Mouse (Mus musculus) heart, postnatal 14 days (tissue): ENCODE measurements around the gene Col13a1. TPM values are rescaled to one million over a fixed set of nuclear protein-coding genes. Genes with fewer than 3 reads are reported as not detected.

ENCODE experiments used
- DNase-seq, 2 experiments: peaks; one replicate each; pipeline ENCODE4 v3.0.0; 2021 to 2022
- intact Hi-C: fragments of 180-260 bp; cut with DNase I; formaldehyde crosslinking; loops from one replicate; pipeline ENCODE4 v1.15.1; 2025
- total RNA-seq, 2 experiments: library from RNA; stranded (reverse); gene quantifications; 2 replicates each; pipeline ENCODE4 v1.2.3; 2021

Gene Col13a1
- total RNA-seq, 2 experiments from 2014 or later: 1.3 to 1.8 TPM

GRCm38 (mm10) chr10:61974581-61974980, 4.3 kb downstream of the Col13a1 start:
- intact Hi-C loops: no loop called here
- DNase-seq: no peak

- no peak for DNase-seq
- intact Hi-C loops: no loop called here
Observed at GRCm38 (mm10) chr10:61972041-61972440, 6.9 kb downstream of the Col13a1 start.

- intact Hi-C loops: no loop called here
Observed at GRCm38 (mm10) chr10:61968003-61968553, 10.8 kb downstream of the Col13a1 start.

GRCm38 (mm10) chr10:61967207-61967606, 11.7 kb downstream of the Col13a1 start:
- intact Hi-C loops: no loop called here
- no peak for DNase-seq

More at GRCm38 (mm10) chr10:61968003-61968553, 10.8 kb downstream of the Col13a1 start:
- DNase-seq: peak in 1 of 2 experiments; percentile 18

GRCm38 (mm10) chr10:61965386-61965841, 13.5 kb downstream of the Col13a1 start:
- intact Hi-C loops: no loop called here
- no peak for DNase-seq

- intact Hi-C loops: no loop called here
- peak; percentile 30 for DNase-seq
Observed at GRCm38 (mm10) chr10:61956718-61957117, 22.2 kb downstream of the Col13a1 start.

GRCm38 (mm10) chr10:61953916-61954315, 25.0 kb downstream of the Col13a1 start:
- DNase-seq: no peak
- intact Hi-C loops: no loop called here

GRCm38 (mm10) chr10:61949542-61949941, 29.4 kb downstream of the Col13a1 start:
- DNase-seq: no peak
- intact Hi-C loops: no loop called here

- intact Hi-C loops: no loop called here
- no peak for DNase-seq
Observed at GRCm38 (mm10) chr10:61944386-61944785, 34.5 kb downstream of the Col13a1 start.

GRCm38 (mm10) chr10:61943480-61943879, 35.4 kb downstream of the Col13a1 start:
- no peak for DNase-seq
- intact Hi-C loops: no loop called here

GRCm38 (mm10) chr10:61942719-61943118, 36.2 kb downstream of the Col13a1 start:
- intact Hi-C loops: no loop called here
- no peak for DNase-seq

- intact Hi-C loops: no loop called here
- peak in 1 of 2 experiments; percentile 29 for DNase-seq
Observed at GRCm38 (mm10) chr10:61936211-61937121, 42.4 kb downstream of the Col13a1 start.

GRCm38 (mm10) chr10:61931678-61932077, 47.2 kb downstream of the Col13a1 start:
- no peak for DNase-seq
- intact Hi-C loops: no loop called here

GRCm38 (mm10) chr10:61929901-61930300, 49.0 kb downstream of the Col13a1 start:
- DNase-seq: no peak
- intact Hi-C loops: no loop called here

GRCm38 (mm10) chr10:61928725-61929651, 49.9 kb downstream of the Col13a1 start:
- DNase-seq: peak; percentile 22 to 26
- intact Hi-C loops: no loop called here

GRCm38 (mm10) chr10:61925691-61926090, 53.2 kb downstream of the Col13a1 start:
- intact Hi-C loops: no loop called here
- no peak for DNase-seq

- intact Hi-C loops: no loop called here
- DNase-seq: peak; percentile 30 to 41
Observed at GRCm38 (mm10) chr10:61920655-61921365, 58.1 kb downstream of the Col13a1 start.

GRCm38 (mm10) chr10:61919924-61920654, 58.8 kb downstream of the Col13a1 start:
- intact Hi-C loops: no loop called here
- DNase-seq: peak; percentile 21 to 23

GRCm38 (mm10) chr10:61919496-61919895, 59.4 kb downstream of the Col13a1 start:
- peak in 1 of 2 experiments; percentile 12 for DNase-seq
- intact Hi-C loops: no loop called here
